Mouse (Mus musculus) cortical plate, adult 2 months (tissue): ENCODE data around the gene Fut8.

Source experiments
- CTCF ChIP-seq: fragments of 200-500 bp; IDR thresholded peaks from 2 replicates; pipeline ENCODE4 v1.5.1; 2011; ENCODE audit warnings: mild to moderate bottlenecking, control low read depth, low read length; ENCODE audit not compliant: insufficient read depth; ENCODE audit errors: extremely low read depth
- POLR2A ChIP-seq: fragments of 200-500 bp; IDR thresholded peaks from 2 replicates; pipeline ENCODE4 v1.6.1; 2011; ENCODE audit warnings: mild to moderate bottlenecking, low read length, control low read depth; ENCODE audit not compliant: insufficient read depth; ENCODE audit errors: extremely low read depth

DNA sequence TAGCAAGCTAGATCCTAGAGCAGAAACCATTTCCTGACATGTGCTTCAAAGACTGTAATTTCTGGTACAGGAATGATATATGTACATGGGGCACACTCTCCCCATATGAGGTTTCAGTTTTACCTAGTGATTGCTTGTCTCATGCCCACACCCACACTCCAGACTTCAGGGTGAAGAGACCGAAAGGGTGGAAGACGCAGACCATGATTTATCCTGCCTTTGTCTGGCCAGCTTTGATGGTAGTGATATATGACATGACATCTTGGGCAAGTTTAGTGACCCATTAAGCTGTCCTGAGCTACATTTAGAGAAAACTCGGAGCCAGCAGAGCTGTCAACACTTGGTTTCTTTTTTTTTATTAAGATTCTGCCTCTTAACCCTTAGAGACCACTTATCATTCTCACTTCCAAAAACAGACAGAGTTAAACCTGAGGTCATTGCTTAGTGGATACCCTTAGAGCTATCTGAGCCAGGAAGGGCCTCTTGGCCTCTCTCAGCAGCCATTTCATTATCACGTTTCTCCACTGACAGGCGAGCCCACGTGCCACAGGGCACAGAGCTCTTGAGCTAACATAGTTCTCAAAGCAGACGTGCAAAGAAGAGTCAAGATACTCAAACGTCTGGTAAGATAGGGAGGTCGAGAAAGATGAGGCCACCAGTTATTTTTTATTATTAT, 245.4 kb downstream of the Fut8 start:
- no peak for TF ChIP-seq POLR2A
- TF ChIP-seq CTCF = no peak
